Mouse (Mus musculus): Measurements from ENCODE around the gene Nsun7.

GRCm38 (mm10) chr5:66328766-66329165 lies 69.1 kb downstream of the Nsun7 start:
- no peak for TF ChIP-seq POLR2A (IDR thresholded peaks at IDR 0.05; ENCODE audit: borderline replicate concordance, extremely low read depth, insufficient read depth, insufficient read length, poor library complexity, severe bottlenecking)
- no peak for TF ChIP-seq CTCF (IDR thresholded peaks at IDR 0.05; ENCODE audit: borderline replicate concordance, extremely low read depth, insufficient read depth, insufficient read length)
